Mouse (Mus musculus) cerebellum, postnatal 14 days (tissue): ENCODE measurements at regions not wholly inside any gene's neighbourhood (a gene's known extent, or its start where the extent isn't known, plus 50 kb on each side); places are given as distances from the start of the nearest gene placed in this dataset.

Source experiments
- DNase-seq, 2 experiments: peaks; one replicate each; pipeline ENCODE4 v3.0.0; 2021; ENCODE audit warnings: mixed read lengths in 2 of 2

GRCm38 (mm10) chr4:84035347-84035746 lies 510.0 kb downstream of the Ccdc171 start:
- no peak for DNase-seq

- no peak for DNase-seq
Observed at GRCm38 (mm10) chr4:84037535-84037934, 512.2 kb downstream of the Ccdc171 start.

- DNase-seq, result no peak
Observed at GRCm38 (mm10) chr4:84050243-84050642, 524.9 kb downstream of the Ccdc171 start.

- no peak for DNase-seq
Observed at GRCm38 (mm10) chr4:84056863-84057502, 531.6 kb downstream of the Ccdc171 start.

- no peak for DNase-seq
Observed at GRCm38 (mm10) chr4:84060187-84060586, 534.8 kb downstream of the Ccdc171 start.

GRCm38 (mm10) chr4:84063755-84064154 lies 538.4 kb downstream of the Ccdc171 start:
- no peak for DNase-seq

GRCm38 (mm10) chr4:84064614-84065456 lies 539.5 kb downstream of the Ccdc171 start:
- DNase-seq, result peak; percentile 85 to 89

- DNase-seq, result no peak
Observed at GRCm38 (mm10) chr4:84065457-84066124, 540.2 kb downstream of the Ccdc171 start.

GRCm38 (mm10) chr4:84067931-84068575 lies 542.7 kb downstream of the Ccdc171 start:
- no peak for DNase-seq

- no peak for DNase-seq
Observed at GRCm38 (mm10) chr4:84068947-84069663, 543.8 kb downstream of the Ccdc171 start.

- DNase-seq, result no peak
Observed at GRCm38 (mm10) chr4:84069681-84070080, 544.3 kb downstream of the Ccdc171 start.

- DNase-seq, result no peak
Observed at GRCm38 (mm10) chr4:84070089-84070488, 544.7 kb downstream of the Ccdc171 start.

- no peak for DNase-seq
Observed at GRCm38 (mm10) chr4:84072096-84072495, 546.8 kb downstream of the Ccdc171 start.

GRCm38 (mm10) chr4:84076526-84076925 lies 551.2 kb downstream of the Ccdc171 start:
- no peak for DNase-seq

GRCm38 (mm10) chr4:84079516-84079915 lies 554.2 kb downstream of the Ccdc171 start:
- no peak for DNase-seq

- no peak for DNase-seq
Observed at GRCm38 (mm10) chr4:84081518-84081917, 556.2 kb downstream of the Ccdc171 start.

- no peak for DNase-seq
Observed at GRCm38 (mm10) chr4:84088166-84088565, 562.8 kb downstream of the Ccdc171 start.

GRCm38 (mm10) chr4:84092509-84092908 lies 567.2 kb downstream of the Ccdc171 start:
- DNase-seq, result peak; percentile 39 to 50

GRCm38 (mm10) chr4:84095237-84095636 lies 569.9 kb downstream of the Ccdc171 start:
- DNase-seq, result no peak

GRCm38 (mm10) chr4:84096081-84096480 lies 570.7 kb downstream of the Ccdc171 start:
- DNase-seq, result no peak

- DNase-seq, result peak; percentile 51 to 71
Observed at GRCm38 (mm10) chr4:84099071-84099470, 573.7 kb downstream of the Ccdc171 start.

GRCm38 (mm10) chr4:84101923-84102322 lies 573.2 kb downstream of the Bnc2 start:
- no peak for DNase-seq
